Mouse (Mus musculus) lung, postnatal 0 days (tissue): ENCODE measurements at regions not wholly inside any gene's neighbourhood (a gene's known extent, or its start where the extent isn't known, plus 50 kb on each side); places are given as distances from the start of the nearest gene placed in this dataset.
A peak's percentile ranks its signal among the peaks of the same experiment; 100 is the strongest.

Source experiments
- ATAC-seq: fragments of 200-750 bp; cut with Nextera tagmentation; 2 replicates; pipeline ENCODE4 v1.8.0; 2017; ENCODE audit warnings: moderate library complexity
- DNase-seq: peaks from one replicate; pipeline ENCODE4 v3.0.0-alpha.2; 2016; ENCODE audit warnings: low spot score
- H3K27ac ChIP-seq: fragments of 300-500 bp; sonication (generic); 2 replicates; pipeline ENCODE4 v1.5.1; 2014; ENCODE audit warnings: antibody characterized with exemption, mild to moderate bottlenecking, low read length, mixed read lengths
- H3K27me3 ChIP-seq: fragments of 300-500 bp; sonication (generic); replicated peaks from 2 replicates; pipeline ENCODE4 v1.6.1; 2014; ENCODE audit warnings: low read length, mixed read lengths; ENCODE audit not compliant: insufficient read depth
- H3K36me3 ChIP-seq: fragments of 300-500 bp; sonication (generic); 2 replicates; pipeline ENCODE4 v1.6.1; 2014; ENCODE audit warnings: low read length, mixed read lengths; ENCODE audit not compliant: insufficient read depth
- H3K4me1 ChIP-seq: fragments of 300-500 bp; sonication (generic); 2 replicates; pipeline ENCODE4 v1.6.1; 2014; ENCODE audit warnings: antibody characterized with exemption, low read depth, low read length, mixed read lengths; ENCODE audit not compliant: insufficient read depth
- H3K4me2 ChIP-seq: fragments of 300-500 bp; sonication (generic); replicated peaks from 2 replicates; pipeline ENCODE4 v1.6.1; 2014; ENCODE audit warnings: low read depth, mild to moderate bottlenecking, low read length, moderate library complexity, mixed read lengths
- H3K4me3 ChIP-seq: fragments of 300-500 bp; sonication (generic); 2 replicates; pipeline ENCODE4 v1.5.1; 2014; ENCODE audit warnings: low read depth, low read length
- H3K9ac ChIP-seq: fragments of 300-500 bp; sonication (generic); replicated peaks from 2 replicates; pipeline ENCODE4 v1.6.1; 2014; ENCODE audit warnings: low read depth, mild to moderate bottlenecking
- H3K9me3 ChIP-seq: fragments of 300-500 bp; sonication (generic); 2 replicates; pipeline ENCODE4 v1.6.1; 2016; ENCODE audit warnings: low read length, mixed read lengths
- CTCF ChIP-seq: IDR thresholded peaks from 2 replicates; pipeline ENCODE4 v1.5.1; 2016; ENCODE audit warnings: antibody characterized with exemption, mild to moderate bottlenecking
- EP300 ChIP-seq: IDR thresholded peaks from 2 replicates; pipeline ENCODE4 v1.6.1; 2016; ENCODE audit warnings: antibody characterized with exemption, mild to moderate bottlenecking, control low read depth
- WGBS: fragments of 180-500 bp; shearing (Covaris S2); extraction: QIAGEN DNeasy Blood & Tissue Kit; methylation state at CpG from one replicate; pipeline ENCODE4 v1.1.7; 2014; 5-methylcytosine and 5-hydroxymethylcytosine counted together

DNA sequence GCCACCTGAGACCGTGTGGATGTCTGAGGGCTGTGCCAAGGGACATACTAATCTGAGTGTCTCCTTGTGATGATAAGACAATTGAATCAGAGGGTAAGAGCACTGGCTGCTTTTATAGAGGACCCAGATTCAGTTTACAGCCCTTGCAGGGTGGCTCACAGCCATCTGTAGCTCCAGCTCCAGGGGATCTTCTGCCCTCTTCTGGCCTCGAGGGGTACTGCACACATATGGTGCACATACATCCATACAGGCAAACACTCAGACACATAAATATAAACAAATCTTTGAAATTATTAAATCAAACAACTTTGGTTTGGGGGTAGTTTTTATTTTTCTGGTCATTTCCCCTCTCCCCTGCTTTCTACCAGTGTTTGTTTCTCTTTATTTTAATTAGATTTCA, 86.4 kb upstream of the Zfp64 start:
- Histone ChIP-seq H3K4me3 (no peak overlapping the region), H3K4me2 (no peak overlapping the region), H3K9me3 (no peaks in the 10 kb centered on the region), H3K27ac (no peak overlapping the region), H3K9ac (no peak overlapping the region), H3K4me1 (no peaks in the 10 kb centered on the region), H3K27me3 (no peaks in the 10 kb centered on the region), H3K36me3 (no peaks in the 10 kb centered on the region)
- TF ChIP-seq CTCF (no peak), EP300 (no peak)
- DNase-seq (no peak), ATAC-seq (no peak)
- 71% methylated on average over 2 of the region's 2 CpGs for WGBS

GRCm38 (mm10) chr2:169037975-169038374, 82.6 kb upstream of the Zfp64 start:
- WGBS = 78% methylated on average over 11 of the region's 11 CpGs
- Histone ChIP-seq H3K27me3 (no peaks in the 10 kb centered on the region), H3K9ac (no peak overlapping the region), H3K36me3 (no peaks in the 10 kb centered on the region), H3K27ac (no peak overlapping the region), H3K9me3 (no peaks in the 10 kb centered on the region), H3K4me2 (no peak overlapping the region), H3K4me1 (no peaks in the 10 kb centered on the region), H3K4me3 (no peak overlapping the region)
- no peak for TF ChIP-seq EP300
- TF ChIP-seq CTCF = no peak
- DNase-seq (no peak), ATAC-seq (no peak)

DNA sequence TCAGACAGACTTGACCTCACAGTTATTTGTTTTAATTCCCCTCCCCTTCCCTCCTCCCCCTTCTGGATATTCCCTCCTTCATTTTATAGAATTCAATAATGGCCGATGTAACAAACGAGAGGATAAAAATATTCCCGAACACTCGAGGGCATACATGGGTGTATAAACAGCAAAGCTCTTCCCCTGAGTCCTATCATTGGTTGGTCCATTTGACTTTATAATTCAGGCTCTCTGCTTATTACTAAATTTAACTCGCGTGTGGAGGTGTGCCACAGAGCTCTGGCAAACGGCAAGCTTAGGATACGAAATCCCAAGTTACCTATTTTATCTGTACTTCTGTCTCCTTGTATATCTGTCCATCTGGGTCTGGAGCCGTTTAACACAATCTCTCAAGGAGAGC, 82.1 kb upstream of the Zfp64 start:
- no peaks in the 10 kb centered on the region for H3K27me3 ChIP-seq
- ATAC-seq (no peak), DNase-seq (no peak)
- TF ChIP-seq CTCF (no peak), EP300 (no peak)
- no peak overlapping the region for H3K4me3 ChIP-seq
- no peaks in the 10 kb centered on the region for H3K36me3 ChIP-seq
- H3K27ac ChIP-seq = no peak overlapping the region
- no peak overlapping the region for H3K4me2 ChIP-seq
- WGBS = 85% methylated on average over 9 of the region's 9 CpGs
- no peak overlapping the region for H3K9ac ChIP-seq
- no peaks in the 10 kb centered on the region for H3K4me1 ChIP-seq
- no peaks in the 10 kb centered on the region for H3K9me3 ChIP-seq

DNA sequence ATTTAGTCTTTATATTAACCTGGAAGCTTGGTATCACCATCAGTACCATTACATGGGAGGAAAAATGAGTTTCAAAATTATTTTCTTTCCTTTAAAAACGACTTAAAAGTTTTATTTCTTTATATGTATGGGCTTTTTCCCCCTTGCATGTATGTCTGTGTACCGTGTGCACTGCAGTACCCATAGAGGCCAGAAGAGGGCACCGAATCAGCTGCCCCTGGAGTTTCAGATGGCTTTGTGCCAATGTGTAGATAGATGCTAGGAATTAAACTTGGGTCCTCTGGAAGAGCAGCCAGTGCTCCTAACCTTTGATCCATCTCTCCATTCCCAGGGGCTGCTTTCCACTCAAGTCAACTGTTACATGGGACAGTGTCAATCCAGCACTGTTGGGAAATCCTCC, 79.9 kb upstream of the Zfp64 start:
- Histone ChIP-seq H3K27ac (no peak overlapping the region), H3K4me2 (no peak overlapping the region), H3K27me3 (no peaks in the 10 kb centered on the region), H3K4me3 (no peak overlapping the region), H3K4me1 (no peaks in the 10 kb centered on the region), H3K9me3 (no peaks in the 10 kb centered on the region), H3K9ac (no peak overlapping the region), H3K36me3 (no peaks in the 10 kb centered on the region)
- WGBS = 27% methylated on average over 3 of the region's 3 CpGs
- TF ChIP-seq CTCF (peak; percentile 66), EP300 (no peak)
- ATAC-seq (no peak), DNase-seq (no peak)

GRCm38 (mm10) chr2:169033997-169034396, 78.6 kb upstream of the Zfp64 start:
- H3K27ac ChIP-seq = no peak overlapping the region
- H3K36me3 ChIP-seq = no peaks in the 10 kb centered on the region
- ATAC-seq (no peak), DNase-seq (no peak)
- no peaks in the 10 kb centered on the region for H3K4me1 ChIP-seq
- H3K9ac ChIP-seq = no peak overlapping the region
- no peak overlapping the region for H3K4me2 ChIP-seq
- no peaks in the 10 kb centered on the region for H3K9me3 ChIP-seq
- 54% methylated on average over 18 of the region's 18 CpGs for WGBS
- no peak overlapping the region for H3K4me3 ChIP-seq
- TF ChIP-seq EP300 (no peak), CTCF (no peak)
- no peaks in the 10 kb centered on the region for H3K27me3 ChIP-seq

GRCm38 (mm10) chr2:169033181-169033580, 77.8 kb upstream of the Zfp64 start:
- DNase-seq = no peak
- Histone ChIP-seq H3K27ac (no peak overlapping the region), H3K9ac (no peak overlapping the region), H3K4me3 (no peak overlapping the region), H3K4me2 (no peak overlapping the region), H3K27me3 (no peaks in the 10 kb centered on the region), H3K4me1 (no peaks in the 10 kb centered on the region), H3K36me3 (no peaks in the 10 kb centered on the region), H3K9me3 (no peaks in the 10 kb centered on the region)
- ATAC-seq = no peak
- TF ChIP-seq CTCF (no peak), EP300 (no peak)
- WGBS = 78% methylated on average over 3 of the region's 3 CpGs

DNA sequence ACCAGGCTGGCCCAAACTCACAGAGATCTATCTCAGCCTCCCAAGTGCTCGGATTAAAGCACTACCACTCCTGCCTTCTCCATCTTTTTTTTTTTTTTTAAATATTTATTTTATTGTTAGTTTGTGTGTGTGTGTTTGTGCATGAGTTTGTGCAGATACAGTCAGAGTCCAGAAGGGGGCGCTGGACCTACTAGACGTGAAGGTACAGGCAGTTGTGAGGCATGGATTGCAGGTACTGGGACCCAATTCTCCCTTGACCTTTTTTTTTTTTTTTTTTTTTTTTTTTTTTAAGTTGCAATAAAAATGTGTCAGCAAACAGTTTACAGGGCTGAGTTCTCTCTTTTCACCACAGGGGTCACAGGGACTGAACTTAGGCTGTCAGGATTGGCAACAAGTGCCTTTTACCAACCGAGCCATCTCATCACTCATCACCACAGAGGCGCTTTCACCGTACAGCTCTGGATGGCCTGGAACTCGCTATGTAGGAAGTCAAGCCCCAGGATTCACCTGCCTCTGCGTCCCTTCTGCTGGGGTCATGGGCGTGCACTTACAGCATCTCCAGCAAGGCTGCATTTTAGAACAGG, 73.2 kb upstream of the Zfp64 start:
- no peak overlapping the region for H3K4me3 ChIP-seq
- no peak for DNase-seq
- 47% methylated on average over 9 of the region's 9 CpGs for WGBS
- no peaks in the 10 kb centered on the region for H3K27me3 ChIP-seq
- H3K9me3 ChIP-seq = no peaks in the 10 kb centered on the region
- ATAC-seq = peak; percentile 16; the same call in 1 of the 2 replicates
- H3K4me1 ChIP-seq = no peaks in the 10 kb centered on the region
- TF ChIP-seq CTCF (peak; percentile 27), EP300 (no peak)
- H3K27ac ChIP-seq = no peak overlapping the region
- no peak overlapping the region for H3K9ac ChIP-seq
- no peaks in the 10 kb centered on the region for H3K36me3 ChIP-seq
- H3K4me2 ChIP-seq = no peak overlapping the region
